Mouse (Mus musculus) left cerebral cortex, postnatal 36 days (tissue): Measurements from ENCODE around the gene Prl8a1. TPM values are rescaled to one million over a fixed set of nuclear protein-coding genes. Genes with fewer than 3 reads are reported as not detected.

Source experiments
- DNase-seq, 2 experiments: peaks; one replicate each; pipeline ENCODE4 v3.0.0; 2021 to 2022; ENCODE audit warnings: low spot score in 2 of 2, mixed read lengths in 1 of 2
- intact Hi-C: fragments of 180-260 bp; cut with DNase I; formaldehyde crosslinking; loops from one replicate; pipeline ENCODE4 v1.15.1; 2025
- total RNA-seq, 2 experiments: library from RNA; stranded (reverse); gene quantifications; 2 replicates each; pipeline ENCODE4 v1.2.3; 2021

The Prl8a1 gene
- not detected for total RNA-seq

DNA sequence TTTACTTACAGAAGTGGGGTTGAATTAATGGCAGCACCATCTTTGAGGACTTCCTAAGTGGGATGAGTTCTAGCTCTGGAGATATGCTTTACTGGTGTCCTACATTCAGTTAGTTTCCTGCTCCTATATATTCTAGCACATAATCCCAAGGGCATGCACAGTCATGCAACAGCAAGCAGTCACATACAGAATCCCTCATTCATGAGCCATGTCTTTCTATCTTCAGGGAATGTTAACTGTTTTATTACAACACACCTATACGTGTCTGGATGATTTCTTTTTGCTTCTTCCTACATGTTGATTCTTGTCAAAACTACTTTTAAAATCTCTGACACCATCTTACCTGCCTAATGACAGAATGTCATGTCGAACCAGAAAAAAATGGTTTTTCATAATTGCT is at the start of gene Prl8a1:
Gene Prl8a1, minus strand, starts transcription at position 101 of the 400 bp plus-strand sequence.
- intact Hi-C loops, result no loop called here
- DNase-seq, result no peak

DNA sequence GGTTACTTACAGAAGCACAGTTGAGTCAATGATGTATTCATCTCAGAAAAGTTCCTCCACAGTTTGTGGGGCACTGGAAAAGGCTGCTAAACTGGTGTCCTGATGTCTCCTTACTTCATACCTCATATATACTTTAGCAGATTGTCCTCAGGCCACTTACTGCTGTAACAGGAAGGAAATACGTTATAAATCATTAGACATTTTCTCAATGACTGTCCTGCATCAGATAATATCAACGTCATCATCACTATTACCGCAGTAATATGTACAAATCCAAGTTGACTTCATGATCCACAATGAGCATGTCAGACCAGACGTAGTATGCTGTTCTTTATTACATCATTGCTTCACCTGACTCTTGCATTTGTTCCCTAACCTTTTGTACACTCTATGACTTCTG is 28.5 kb upstream of the Prl8a1 start, which contains the start of gene Prl7b1:
Gene Prl7b1, minus strand, starts transcription at position 101 of the 400 bp plus-strand sequence.
- DNase-seq, result no peak
- intact Hi-C loops, result no loop called here

DNA sequence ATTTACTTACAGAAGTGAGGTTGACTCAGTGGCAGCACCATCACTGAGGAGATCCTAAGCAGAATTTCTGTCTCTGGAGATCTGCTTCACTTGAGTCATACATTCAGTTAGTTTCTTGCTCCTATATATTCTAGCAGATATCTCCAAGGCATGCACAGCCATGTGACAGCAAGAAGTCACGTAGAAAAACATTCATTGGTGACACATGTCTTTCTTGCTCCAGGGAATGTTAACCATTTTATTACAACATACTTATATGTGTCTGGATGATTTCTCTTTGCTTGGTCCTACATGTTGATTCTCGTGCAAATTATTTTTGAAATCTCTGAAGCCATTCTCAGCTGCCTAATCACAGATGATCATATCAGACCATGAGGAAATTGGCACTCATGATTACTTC is 17.5 kb downstream of the Prl8a1 start, which contains the start of gene Prl8a9:
Gene Prl8a9, minus strand, starts transcription at position 101 of the 400 bp plus-strand sequence.
- intact Hi-C loops, result no loop called here
- no peak for DNase-seq

DNA sequence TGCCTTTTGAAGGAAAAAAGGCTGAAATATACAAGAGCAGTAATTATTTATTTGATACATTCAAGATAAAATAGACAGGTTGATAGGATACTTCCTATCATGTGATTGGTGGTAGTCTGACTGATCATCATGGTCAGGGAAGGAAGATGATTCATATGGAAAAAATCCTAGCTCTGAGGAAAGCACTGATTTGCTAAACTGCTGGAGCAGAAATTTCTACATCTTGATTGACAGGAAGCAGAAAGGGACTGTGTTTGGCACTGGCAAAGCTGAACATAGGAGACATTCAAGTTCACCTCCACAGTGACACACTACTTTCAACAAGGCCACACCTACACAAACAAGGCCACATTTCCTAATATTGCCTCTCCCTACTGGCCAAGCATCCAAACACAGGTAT is 28.6 kb downstream of the Prl8a1 start:
- no peak for DNase-seq
- intact Hi-C loops, result no loop called here

Other genes starting within 250 kb of the Prl8a1 start
- gene Prl8a2, start 236.5 kb downstream of the Prl8a1 start, total RNA-seq, result not detected
- gene Prl2b1, start 191.3 kb downstream of the Prl8a1 start, total RNA-seq, result not detected
- gene Prl8a6, start 143.5 kb downstream of the Prl8a1 start, total RNA-seq, result not detected
- not detected for gene Prl8a8, start 69.0 kb downstream of the Prl8a1 start, total RNA-seq
- not detected for gene Prl8a9, start 17.6 kb downstream of the Prl8a1 start, total RNA-seq
- not detected for gene Prl7b1, start 28.4 kb upstream of the Prl8a1 start, total RNA-seq
- gene Prl7a1, start 60.3 kb upstream of the Prl8a1 start, total RNA-seq, result not detected
- gene Prl7a2, start 85.9 kb upstream of the Prl8a1 start, total RNA-seq, result not detected
- not detected for gene Prl7d1, start 134.6 kb upstream of the Prl8a1 start, total RNA-seq
- gene Prl7c1, start 198.6 kb upstream of the Prl8a1 start, total RNA-seq, result not detected
- not detected for gene Prl2a1, start 219.5 kb upstream of the Prl8a1 start, total RNA-seq